Comparison of ENCODE assay signal across 19 mouse cellular contexts in genomic region chrX:140164859-140165258, GRCm38 (mm10).
"Had no signal": no experiment of that assay in that cellular context is flagged by ENCODE, and none has a peak within 500 bp of the region (broad histone marks: within the 10 kb centered on the region; RNA-seq: fewer than 3 reads in every experiment).

No protein-coding gene starts in this region.

- H3K27ac ChIP-seq: midbrain, embryonic 10.5 days; midbrain, embryonic 12.5 days; neural tube, embryonic 13.5 days; neural tube, embryonic 15.5 days had no signal

- ATAC-seq: midbrain, embryonic 16.5 days had no signal

- H3K9me3 ChIP-seq: midbrain, embryonic 10.5 days; midbrain, embryonic 12.5 days; neural tube, embryonic 13.5 days; neural tube, embryonic 15.5 days had no signal

- H3K4me2 ChIP-seq: lung, embryonic 14.5 days; midbrain, embryonic 12.5 days; neural tube, embryonic 13.5 days; neural tube, embryonic 15.5 days had no signal

- H3K4me1 ChIP-seq: midbrain, embryonic 10.5 days; midbrain, embryonic 12.5 days; neural tube, embryonic 13.5 days; neural tube, embryonic 15.5 days had no signal

- H3K4me3 ChIP-seq: midbrain, embryonic 10.5 days; midbrain, embryonic 12.5 days; myocyte; neural tube, embryonic 13.5 days; neural tube, embryonic 15.5 days had no signal

- H3K9ac ChIP-seq: lung, embryonic 14.5 days; midbrain, embryonic 12.5 days; neural tube, embryonic 13.5 days; neural tube, embryonic 15.5 days had no signal

- DNase-seq: lung, adult 18-20 months; lung, embryonic 14.5 days; lung, postnatal 10 days; lung, postnatal 4 days; midbrain, embryonic 14.5 days; retina, postnatal 1 day; right cerebral cortex, adult 18-20 months; right cerebral cortex, postnatal 25 days; right cerebral cortex, postnatal 4 days; spleen, adult 18-20 months; thymus, adult 2 months; thymus, postnatal 25 days; thymus, postnatal 4 days had no signal

- H3K36me3 ChIP-seq: midbrain, embryonic 10.5 days; midbrain, embryonic 12.5 days; neural tube, embryonic 13.5 days; neural tube, embryonic 15.5 days had no signal
